Mouse (Mus musculus): ENCODE data around the gene Smc1b.

- TF ChIP-seq CTCF (IDR thresholded peaks at IDR 0.05) (no peak), EP300 (IDR thresholded peaks at IDR 0.05) (no peak)
Observed at GRCm38 (mm10) chr15:85143747-85144146, 12.0 kb upstream of the Smc1b start.
